Mouse (Mus musculus) hindbrain, embryonic 10.5 days (tissue): ENCODE data around the gene Mpped2. TPM values are rescaled to one million over a fixed set of nuclear protein-coding genes. Genes with fewer than 3 reads are reported as not detected.

Experiments used
- DNase-seq: peaks from one replicate; pipeline ENCODE4 v3.0.0-alpha.2; 2017; ENCODE audit warnings: low spot score
- H3K27ac ChIP-seq: fragments of 300-500 bp; sonication (generic); 2 replicates; pipeline ENCODE4 v1.5.1; 2016; ENCODE audit warnings: mild to moderate bottlenecking, moderate library complexity
- H3K27me3 ChIP-seq: fragments of 300-500 bp; sonication (generic); 2 replicates; pipeline ENCODE4 v1.6.1; 2016; ENCODE audit warnings: mild to moderate bottlenecking; ENCODE audit not compliant: poor library complexity, insufficient read depth, severe bottlenecking
- H3K36me3 ChIP-seq: fragments of 300-500 bp; sonication (generic); 2 replicates; pipeline ENCODE4 v1.6.1; 2016; ENCODE audit warnings: mild to moderate bottlenecking, moderate library complexity
- H3K4me1 ChIP-seq: fragments of 300-500 bp; sonication (generic); replicated peaks from 2 replicates; pipeline ENCODE4 v1.6.1; 2016; ENCODE audit warnings: mild to moderate bottlenecking
- H3K4me3 ChIP-seq: fragments of 300-500 bp; sonication (generic); 2 replicates; pipeline ENCODE4 v1.5.1; 2016; ENCODE audit warnings: mild to moderate bottlenecking, moderate library complexity
- H3K9me3 ChIP-seq: fragments of 300-500 bp; sonication (generic); 2 replicates; pipeline ENCODE4 v1.6.1; 2016; ENCODE audit warnings: mild to moderate bottlenecking, moderate library complexity
- WGBS: fragments of 180-500 bp; shearing (Covaris S2); methylation state at CpG from one replicate; pipeline ENCODE4 v1.1.7; 2016; 5-methylcytosine and 5-hydroxymethylcytosine counted together
- polyA plus RNA-seq: library from polyadenylated mRNA; unstranded; fragments of >200 nt; fragmentation: Nextera tagmentation; extraction: Ambion mirVana; gene quantifications from 2 replicates; pipeline ENCODE4 v1.2.1, GENCODE M21; 2016

Mpped2 gene
- polyA plus RNA-seq, 1 experiment from 2014 or later = 35.2 TPM

DNA sequence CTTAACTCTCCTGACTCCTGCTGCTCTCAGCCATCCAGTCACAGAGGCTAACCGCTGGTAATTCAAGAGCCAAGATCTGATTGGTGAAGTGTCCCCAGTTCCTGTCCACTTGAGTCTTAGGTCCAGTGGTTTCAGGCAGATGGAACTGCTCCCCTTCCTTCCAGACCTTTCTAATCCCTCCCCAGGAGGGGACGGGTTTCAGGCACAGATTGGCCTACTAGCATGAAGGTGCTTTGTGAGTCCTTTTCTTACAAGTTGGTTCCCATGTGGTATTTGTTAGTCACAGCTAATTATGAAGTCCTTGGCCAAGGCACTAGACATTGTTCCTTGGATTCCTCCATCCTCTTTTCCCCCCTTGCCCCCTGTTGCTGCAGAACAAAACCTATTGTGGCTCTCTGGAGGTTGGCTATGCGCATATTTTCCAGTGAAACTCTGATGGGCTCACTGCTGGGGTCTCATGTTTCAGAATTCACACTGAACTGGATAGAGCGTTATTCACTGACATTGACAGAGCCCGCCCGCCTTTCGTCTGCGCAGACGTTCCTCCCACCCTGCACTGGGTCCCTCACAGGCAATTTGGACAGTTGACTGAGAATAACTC lies 163.4 kb downstream of the Mpped2 start:
- Histone ChIP-seq H3K9me3 (no peaks in the 10 kb centered on the region), H3K4me1 (peaks cover 55% of the 10 kb centered on the region), H3K27ac (peak overlapping the region; percentile 50), H3K27me3 (peaks cover 41% of the 10 kb centered on the region), H3K36me3 (no peaks in the 10 kb centered on the region), H3K4me3 (no peak overlapping the region)
- DNase-seq = peak; percentile 59
- 27% methylated on average over 9 of the region's 9 CpGs for WGBS

DNA sequence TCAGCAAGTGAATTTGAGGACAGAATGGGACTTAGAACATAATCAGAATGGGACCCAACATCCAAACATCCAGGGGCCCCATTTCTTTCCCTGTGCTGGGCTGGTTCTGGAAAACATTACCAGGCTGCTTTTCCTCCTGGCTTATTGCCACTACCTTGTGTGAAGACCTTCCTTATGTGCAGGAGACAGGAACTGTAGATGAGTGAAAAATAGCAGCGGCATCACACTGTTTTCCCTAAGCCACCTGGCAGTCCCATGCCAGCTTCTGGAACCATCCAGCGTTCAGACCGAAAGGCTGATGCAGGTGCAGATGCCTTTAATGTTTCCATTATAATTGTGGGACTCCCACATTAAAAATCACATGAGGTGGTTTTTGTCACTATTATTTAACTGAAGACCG lies 164.2 kb downstream of the Mpped2 start:
- H3K4me3 ChIP-seq = no peak overlapping the region
- no peaks in the 10 kb centered on the region for H3K36me3 ChIP-seq
- H3K27ac ChIP-seq = peak overlapping the region; percentile 50; the same call in 1 of the 2 replicates
- DNase-seq = no peak
- no peaks in the 10 kb centered on the region for H3K9me3 ChIP-seq
- peaks cover 55% of the 10 kb centered on the region for H3K4me1 ChIP-seq
- WGBS = 96% methylated on average over 4 of the region's 4 CpGs
- H3K27me3 ChIP-seq = peaks cover 39% of the 10 kb centered on the region

DNA sequence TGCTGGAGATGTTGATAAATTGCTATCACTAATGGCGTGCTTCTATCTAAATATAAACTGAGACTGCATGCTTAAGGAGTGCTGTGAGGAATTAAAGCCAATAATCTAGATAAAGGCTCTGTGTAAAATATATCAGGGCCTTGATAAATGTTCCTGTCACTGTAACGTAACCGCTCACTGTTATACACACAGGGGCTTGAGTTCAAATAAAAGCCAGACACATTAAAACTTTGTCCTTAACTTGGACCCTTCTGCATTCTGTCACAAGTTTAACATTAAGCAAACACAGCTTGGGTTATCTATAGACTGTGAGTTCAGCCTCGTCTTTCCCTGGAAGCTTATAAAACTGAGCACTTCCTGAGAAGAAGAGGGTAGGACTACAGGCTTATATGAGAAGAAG lies 164.6 kb downstream of the Mpped2 start:
- H3K36me3 ChIP-seq = no peaks in the 10 kb centered on the region
- 82% methylated on average over 4 of the region's 4 CpGs for WGBS
- peaks cover 39% of the 10 kb centered on the region for H3K27me3 ChIP-seq
- DNase-seq = no peak
- H3K9me3 ChIP-seq = no peaks in the 10 kb centered on the region
- H3K4me1 ChIP-seq = peaks cover 57% of the 10 kb centered on the region
- H3K4me3 ChIP-seq = no peak overlapping the region
- H3K27ac ChIP-seq = no peak overlapping the region

GRCm38 (mm10) chr2:106860856-106861679 lies 168.0 kb downstream of the Mpped2 start:
- Histone ChIP-seq H3K9me3 (no peaks in the 10 kb centered on the region), H3K4me3 (no peak overlapping the region), H3K27me3 (peaks cover 25% of the 10 kb centered on the region), H3K36me3 (no peaks in the 10 kb centered on the region), H3K27ac (peak overlapping the region; percentile 75), H3K4me1 (peaks cover 45% of the 10 kb centered on the region)
- DNase-seq = no peak
- 61% methylated on average over 21 of the region's 21 CpGs for WGBS

DNA sequence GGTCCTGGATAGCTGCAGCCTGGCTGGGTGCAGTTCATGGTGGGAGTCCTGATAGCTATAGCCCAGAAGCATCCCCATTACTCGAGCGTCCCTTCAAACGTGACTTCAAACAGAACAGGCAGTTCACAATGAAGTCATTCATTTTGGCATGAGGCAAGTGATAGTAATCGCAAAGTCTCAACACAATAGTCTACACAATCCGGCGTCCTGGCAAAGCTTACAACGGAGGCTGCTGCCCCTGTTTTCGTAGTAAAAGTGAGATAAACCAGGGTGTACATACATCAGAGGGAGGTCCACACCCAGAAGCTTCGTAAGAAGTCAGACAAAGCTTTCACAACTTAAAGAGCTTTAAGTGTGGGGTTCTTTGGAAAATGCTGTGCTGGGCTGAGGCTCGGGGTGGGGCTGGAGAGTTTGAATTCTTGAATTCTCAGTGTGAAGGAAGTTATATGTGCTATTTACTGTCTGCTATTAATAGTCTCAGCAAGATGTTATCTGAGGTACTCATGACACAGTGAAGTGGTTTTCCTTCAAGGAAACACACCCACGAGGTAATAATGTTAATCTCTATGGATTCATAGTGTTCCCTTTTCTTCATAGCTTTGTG lies 170.1 kb downstream of the Mpped2 start:
- Histone ChIP-seq H3K27me3 (peaks cover 14% of the 10 kb centered on the region), H3K4me1 (peaks cover 35% of the 10 kb centered on the region), H3K36me3 (no peaks in the 10 kb centered on the region), H3K4me3 (no peak overlapping the region), H3K27ac (no peak overlapping the region), H3K9me3 (no peaks in the 10 kb centered on the region)
- 72% methylated on average over 11 of the region's 11 CpGs for WGBS
- DNase-seq = no peak

- no peaks in the 10 kb centered on the region for H3K36me3 ChIP-seq
- H3K9me3 ChIP-seq = no peaks in the 10 kb centered on the region
- no peaks in the 10 kb centered on the region; the same call in none of the 2 replicates for H3K27me3 ChIP-seq
- no peak overlapping the region for H3K27ac ChIP-seq
- WGBS = 84% methylated on average over 7 of the region's 7 CpGs
- peaks cover 33% of the 10 kb centered on the region for H3K4me1 ChIP-seq
- no peak overlapping the region for H3K4me3 ChIP-seq
- DNase-seq = no peak
These were observed 172.2 kb downstream of the Mpped2 start for GRCm38 (mm10) chr2:106865148-106865786.

DNA sequence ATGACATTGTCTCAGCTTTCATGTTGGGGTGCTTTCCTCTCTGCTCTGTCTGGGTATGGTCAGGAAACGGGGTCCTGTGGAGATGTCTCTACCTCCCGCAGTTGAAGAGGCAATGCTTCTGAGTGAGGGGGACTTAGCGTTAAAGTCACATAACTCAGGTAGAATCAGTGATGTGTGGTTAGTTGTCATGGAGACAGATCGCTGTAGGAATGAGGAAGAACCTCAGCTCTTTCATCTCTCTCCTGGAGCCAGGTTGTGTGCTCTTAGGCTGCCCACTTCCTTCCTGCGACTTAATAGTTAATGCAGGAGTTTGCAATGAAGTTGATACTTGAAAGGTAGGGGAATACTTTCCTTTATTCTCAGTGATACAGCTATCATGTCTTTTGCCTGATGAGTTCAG lies 173.2 kb downstream of the Mpped2 start:
- no peak for DNase-seq
- Histone ChIP-seq H3K4me3 (no peak overlapping the region), H3K9me3 (no peaks in the 10 kb centered on the region), H3K27me3 (no peaks in the 10 kb centered on the region; the same call in 1 of the 2 replicates), H3K27ac (no peak overlapping the region), H3K4me1 (peaks cover 22% of the 10 kb centered on the region), H3K36me3 (no peaks in the 10 kb centered on the region)
- WGBS = 63% methylated on average over 5 of the region's 5 CpGs

- Histone ChIP-seq H3K27ac (no peak overlapping the region), H3K27me3 (no peaks in the 10 kb centered on the region), H3K4me3 (no peak overlapping the region), H3K4me1 (peaks cover 5% of the 10 kb centered on the region), H3K9me3 (no peaks in the 10 kb centered on the region), H3K36me3 (no peaks in the 10 kb centered on the region)
- 82% methylated on average over 2 of the region's 2 CpGs for WGBS
- DNase-seq = no peak
These were observed 177.8 kb downstream of the Mpped2 start for GRCm38 (mm10) chr2:106870886-106871285.

DNA sequence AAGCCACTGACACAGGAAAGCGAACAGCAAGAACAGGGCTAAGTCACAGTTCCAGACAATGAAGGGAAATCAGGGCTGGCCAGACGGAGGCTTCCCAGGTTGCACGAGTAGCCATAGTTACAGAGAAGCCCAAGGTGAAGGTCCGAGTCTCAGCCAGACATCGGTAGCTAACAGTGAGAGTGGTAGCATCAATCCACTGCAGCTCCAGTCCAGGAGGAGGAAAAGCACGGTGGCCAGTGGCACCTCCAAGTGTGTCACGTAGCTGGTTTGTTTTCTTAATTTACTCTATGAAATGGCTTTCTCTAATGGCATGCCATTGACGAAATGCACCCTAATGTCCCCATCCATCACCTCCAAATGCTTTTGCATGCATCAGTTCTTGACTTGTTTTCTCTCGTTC lies 180.1 kb downstream of the Mpped2 start:
- no peaks in the 10 kb centered on the region for H3K9me3 ChIP-seq
- no peak overlapping the region for H3K27ac ChIP-seq
- H3K4me3 ChIP-seq = no peak overlapping the region
- 89% methylated on average over 9 of the region's 9 CpGs for WGBS
- DNase-seq = no peak
- no peaks in the 10 kb centered on the region for H3K27me3 ChIP-seq
- H3K36me3 ChIP-seq = no peaks in the 10 kb centered on the region
- no peaks in the 10 kb centered on the region for H3K4me1 ChIP-seq

- Histone ChIP-seq H3K27me3 (no peaks in the 10 kb centered on the region), H3K4me3 (no peak overlapping the region), H3K4me1 (no peaks in the 10 kb centered on the region), H3K9me3 (no peaks in the 10 kb centered on the region), H3K36me3 (no peaks in the 10 kb centered on the region), H3K27ac (no peak overlapping the region)
- WGBS = 83% methylated on average over 8 of the region's 8 CpGs
- no peak for DNase-seq
These were observed 190.3 kb downstream of the Mpped2 start for GRCm38 (mm10) chr2:106883390-106883789.

DNA sequence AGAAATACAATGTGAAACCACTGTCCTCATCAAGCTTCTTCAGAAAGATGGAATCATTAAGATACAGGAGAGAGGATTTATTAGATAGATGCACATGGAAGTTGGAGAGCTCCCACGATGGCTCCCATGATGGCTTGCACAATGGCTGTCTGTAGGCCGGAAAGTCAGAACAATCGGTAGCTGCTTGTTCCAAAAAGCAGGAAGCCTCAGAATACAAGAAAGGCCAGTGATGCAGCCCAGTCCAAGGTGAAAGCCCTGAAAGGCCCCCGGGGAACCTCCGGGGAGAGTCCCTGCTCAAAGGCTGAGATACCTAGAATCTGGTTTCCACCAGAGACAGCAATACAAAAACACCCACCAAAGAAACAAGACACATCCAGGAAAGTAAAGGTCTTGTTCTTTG lies 195.1 kb downstream of the Mpped2 start:
- DNase-seq = no peak
- no peak overlapping the region for H3K27ac ChIP-seq
- peaks cover 11% of the 10 kb centered on the region for H3K4me1 ChIP-seq
- 91% methylated on average over 5 of the region's 5 CpGs for WGBS
- H3K27me3 ChIP-seq = peaks cover 7% of the 10 kb centered on the region; the same call in 1 of the 2 replicates
- no peaks in the 10 kb centered on the region for H3K9me3 ChIP-seq
- H3K36me3 ChIP-seq = no peaks in the 10 kb centered on the region
- H3K4me3 ChIP-seq = no peak overlapping the region

DNA sequence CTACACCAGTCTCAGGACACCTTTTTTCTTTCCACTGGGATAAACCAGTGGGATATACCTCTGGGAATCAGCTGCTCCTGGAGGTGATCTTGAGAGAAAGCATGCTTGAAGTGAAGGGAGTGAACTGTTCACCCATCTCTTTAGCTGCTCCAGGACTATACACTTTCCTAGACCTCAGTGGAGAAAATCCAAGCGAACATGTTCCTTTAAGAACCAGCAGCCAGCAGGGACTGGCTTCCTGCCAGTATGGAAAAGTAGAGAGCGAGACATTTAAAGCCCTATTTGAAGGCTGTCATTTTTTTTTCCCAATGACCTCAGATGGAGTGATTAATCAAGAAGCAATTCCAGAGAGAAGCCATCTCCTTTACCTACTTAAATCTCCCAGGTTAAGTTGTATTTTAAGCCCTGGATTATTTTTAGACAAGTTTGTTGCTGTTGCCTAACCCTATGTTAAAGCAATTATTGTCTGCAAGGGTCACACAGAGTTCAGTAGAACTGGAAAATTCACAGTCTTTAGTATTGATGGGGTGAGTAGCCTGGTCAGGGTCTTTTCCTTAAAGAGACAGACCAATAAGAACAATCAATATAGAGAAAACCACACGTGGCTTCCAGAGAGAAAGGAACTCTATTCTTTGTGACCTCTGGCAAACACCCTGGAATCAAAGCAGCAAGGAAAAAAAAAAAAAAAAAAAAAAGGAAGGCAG lies 196.4 kb downstream of the Mpped2 start:
- Histone ChIP-seq H3K27me3 (peaks cover 7% of the 10 kb centered on the region; the same call in 1 of the 2 replicates), H3K4me1 (peaks cover 13% of the 10 kb centered on the region), H3K27ac (no peak overlapping the region), H3K4me3 (no peak overlapping the region), H3K36me3 (no peaks in the 10 kb centered on the region), H3K9me3 (no peaks in the 10 kb centered on the region)
- WGBS = 36% methylated on average over 3 of the region's 3 CpGs
- DNase-seq = no peak
